Mouse (Mus musculus) cerebellum, adult 8-10 months (tissue): ENCODE measurements around the gene Atp6v0a1.
A peak's percentile ranks its signal among the peaks of the same experiment; 100 is the strongest.

Experiments used
- DNase-seq: peaks from one replicate; pipeline ENCODE4 v3.0.0; 2022

The Atp6v0a1 gene

DNA sequence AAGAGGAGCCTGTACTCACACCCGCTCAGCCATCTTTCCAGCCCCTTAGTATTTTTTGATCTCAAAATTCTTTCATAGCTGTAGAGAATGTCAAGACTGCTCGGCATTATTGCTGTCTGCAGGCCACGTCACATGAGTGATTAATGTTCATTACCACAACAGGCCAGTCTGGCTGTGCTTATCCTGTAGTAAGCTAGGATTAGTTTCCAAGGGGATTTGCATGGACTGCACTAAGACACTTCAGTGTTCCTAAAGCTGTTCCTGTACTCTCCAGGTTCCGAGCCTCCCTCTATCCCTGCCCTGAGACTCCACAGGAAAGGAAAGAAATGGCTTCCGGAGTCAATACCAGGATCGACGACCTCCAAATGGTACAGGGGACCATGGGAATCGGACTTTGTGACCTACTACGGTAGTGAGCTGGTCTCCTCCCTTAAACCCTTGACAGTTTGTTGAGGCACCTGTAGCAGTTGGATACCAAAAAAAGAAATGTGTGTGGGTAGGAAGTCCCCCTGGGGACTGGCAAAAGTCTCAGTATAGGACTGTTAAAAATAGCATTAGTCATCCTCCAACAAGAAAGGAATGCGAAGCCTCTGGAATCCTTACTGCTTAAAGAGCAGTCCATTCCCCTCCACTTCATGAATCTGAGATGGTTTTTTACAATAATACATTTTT is 21.0 kb downstream of the Atp6v0a1 start:
- DNase-seq: no peak

DNA sequence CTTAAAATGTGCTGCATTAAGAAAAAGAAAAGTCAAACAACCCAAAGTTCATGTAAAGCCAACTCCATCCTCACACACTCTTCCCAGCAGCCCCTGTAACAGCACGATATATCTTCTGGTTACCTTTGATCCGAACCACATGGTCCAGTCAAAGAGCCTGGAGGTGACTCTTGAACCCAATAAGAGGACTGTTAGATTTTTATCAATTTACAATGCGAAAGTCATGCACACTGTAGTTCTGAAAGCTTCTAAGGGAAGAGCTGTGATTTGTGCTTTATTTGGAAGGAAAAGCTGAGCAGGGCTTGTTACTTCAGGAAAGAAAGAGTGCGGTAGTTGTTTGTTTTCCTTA is 21.5 kb downstream of the Atp6v0a1 start:
- no peak for DNase-seq

DNA sequence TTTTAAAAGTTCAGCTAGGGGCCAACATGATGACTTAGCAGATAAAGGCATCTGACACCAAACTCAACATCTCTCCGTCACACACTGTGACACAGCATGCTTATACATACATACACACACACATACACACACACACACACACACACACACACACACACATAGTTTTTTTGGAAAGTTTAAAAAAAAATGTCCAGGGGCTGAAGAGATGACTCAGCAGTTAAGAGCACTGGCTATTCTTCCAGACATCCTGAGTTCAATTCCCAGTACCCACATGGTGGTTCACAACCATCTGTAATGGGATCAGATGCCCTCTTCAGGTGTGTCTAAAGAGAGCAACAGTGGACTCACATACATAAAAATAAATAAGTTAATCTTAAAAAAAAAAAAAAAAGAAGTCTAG is 22.2 kb downstream of the Atp6v0a1 start:
- no peak for DNase-seq

DNA sequence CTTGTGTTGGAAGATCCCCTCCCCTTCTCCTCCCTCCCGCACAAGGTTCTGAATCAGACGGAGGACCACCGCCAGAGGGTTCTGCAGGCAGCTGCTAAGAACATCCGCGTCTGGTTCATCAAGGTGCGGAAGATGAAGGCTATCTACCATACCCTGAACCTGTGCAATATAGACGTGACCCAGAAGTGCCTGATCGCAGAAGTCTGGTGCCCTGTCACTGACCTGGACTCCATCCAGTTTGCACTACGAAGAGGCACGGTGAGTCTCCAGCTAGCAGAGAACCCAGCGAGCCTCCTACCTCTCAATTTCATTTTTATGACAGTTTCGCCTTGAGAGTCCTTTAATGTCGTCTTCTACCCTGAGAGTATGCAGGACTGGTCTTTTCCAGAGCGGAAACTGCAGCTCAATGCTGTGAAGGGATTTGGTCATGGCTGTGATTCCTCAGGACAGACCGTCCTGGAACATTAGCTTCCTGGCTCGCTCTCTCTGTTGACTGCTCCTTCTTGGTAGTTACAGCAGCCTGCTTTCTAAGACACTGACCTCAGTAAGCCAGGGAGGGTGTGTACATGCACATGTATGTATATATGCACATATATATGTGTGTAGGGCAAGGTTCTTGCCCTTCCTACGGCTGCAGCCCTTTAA is 24.7 kb downstream of the Atp6v0a1 start:
- DNase-seq: no peak

DNA sequence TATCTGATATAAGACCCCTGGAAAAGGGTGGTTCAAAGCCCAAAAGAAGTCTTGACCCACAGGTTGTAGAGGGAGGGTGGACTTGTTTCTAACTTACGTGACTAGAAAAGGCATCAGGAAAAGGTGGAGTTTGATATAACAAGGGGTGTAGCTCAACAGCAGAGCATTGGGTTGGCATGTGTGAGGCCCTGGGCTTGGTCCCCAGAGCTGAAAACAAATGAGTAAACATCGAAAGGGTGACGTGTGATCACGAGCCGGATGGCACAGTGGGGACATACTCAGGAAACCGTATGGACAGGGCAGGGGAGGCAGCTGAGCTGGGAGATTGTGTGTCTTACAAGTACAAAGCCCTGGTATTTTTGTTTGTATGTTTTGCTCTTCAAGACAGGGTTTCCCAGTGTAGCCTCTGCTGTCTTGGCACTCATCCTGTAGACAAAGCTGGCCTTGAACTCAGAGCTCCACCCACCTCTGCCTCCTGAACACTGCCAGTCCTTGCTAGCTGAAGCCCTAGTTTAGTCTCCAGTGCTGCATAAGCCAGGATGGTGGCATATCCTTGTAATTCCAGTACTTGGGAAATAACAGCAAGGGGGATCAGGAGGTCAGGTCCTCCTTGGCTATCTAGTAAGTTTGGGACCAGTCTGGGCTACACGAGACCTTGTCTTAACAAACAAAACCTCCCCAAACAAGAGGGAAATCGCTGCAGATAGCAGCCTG is 25.5 kb downstream of the Atp6v0a1 start:
- no peak for DNase-seq

DNA sequence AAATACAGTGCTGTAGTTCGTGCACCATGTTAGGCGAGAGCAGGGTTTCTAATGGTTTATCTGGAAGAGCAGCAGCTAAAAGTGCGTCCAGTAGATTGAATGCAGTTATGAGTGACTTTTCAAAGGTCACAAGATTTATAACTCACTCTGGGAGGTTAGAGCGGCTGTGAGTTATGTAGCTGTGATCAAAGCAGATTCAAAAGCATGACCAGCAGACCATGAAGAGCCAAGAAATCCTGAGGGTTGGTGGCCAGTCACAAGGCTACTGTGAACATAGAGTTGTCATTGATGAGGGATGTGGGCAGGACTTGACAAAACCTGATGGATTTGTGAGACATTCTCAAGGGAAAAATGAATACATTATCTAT is 26.1 kb downstream of the Atp6v0a1 start:
- DNase-seq: no peak

DNA sequence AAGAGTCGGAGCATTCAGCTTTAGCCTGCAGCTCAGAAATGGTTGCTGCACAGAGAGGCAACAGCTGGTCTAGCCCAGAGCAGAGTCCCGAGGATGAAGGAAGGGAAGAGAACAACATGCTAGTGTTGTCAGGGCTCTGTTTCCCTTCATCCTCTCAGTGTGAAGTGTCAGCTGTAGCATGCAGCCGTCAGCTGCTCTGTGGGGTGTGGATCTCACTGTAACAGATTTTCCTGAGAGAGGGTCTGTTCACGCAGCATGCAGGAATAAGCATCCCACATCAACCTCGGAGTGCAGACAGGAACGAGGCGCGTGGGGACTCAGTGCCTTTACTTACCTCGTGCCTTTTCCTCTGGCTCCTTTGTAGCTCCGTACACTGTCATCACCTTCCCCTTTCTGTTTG is 28.5 kb downstream of the Atp6v0a1 start:
- no peak for DNase-seq

DNA sequence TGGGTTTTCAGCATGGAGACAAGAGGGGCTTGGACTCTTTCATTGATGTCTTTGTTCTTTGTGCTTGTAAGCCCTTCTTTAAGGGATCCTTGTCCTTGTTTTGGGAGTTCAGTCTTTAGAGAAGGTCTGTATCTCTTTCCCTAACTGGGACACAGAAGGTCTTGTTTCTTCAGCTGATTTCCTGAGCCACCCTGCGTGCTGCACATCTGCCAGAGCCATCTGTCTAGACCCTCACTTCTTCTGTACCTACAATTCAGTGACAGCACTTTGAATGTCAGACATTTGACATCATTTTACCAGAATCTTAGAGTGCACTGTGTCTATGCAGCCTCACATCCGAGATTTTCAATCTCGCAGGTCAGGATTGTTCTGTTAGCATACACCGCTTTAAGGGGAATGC is 36.6 kb downstream of the Atp6v0a1 start:
- no peak for DNase-seq

DNA sequence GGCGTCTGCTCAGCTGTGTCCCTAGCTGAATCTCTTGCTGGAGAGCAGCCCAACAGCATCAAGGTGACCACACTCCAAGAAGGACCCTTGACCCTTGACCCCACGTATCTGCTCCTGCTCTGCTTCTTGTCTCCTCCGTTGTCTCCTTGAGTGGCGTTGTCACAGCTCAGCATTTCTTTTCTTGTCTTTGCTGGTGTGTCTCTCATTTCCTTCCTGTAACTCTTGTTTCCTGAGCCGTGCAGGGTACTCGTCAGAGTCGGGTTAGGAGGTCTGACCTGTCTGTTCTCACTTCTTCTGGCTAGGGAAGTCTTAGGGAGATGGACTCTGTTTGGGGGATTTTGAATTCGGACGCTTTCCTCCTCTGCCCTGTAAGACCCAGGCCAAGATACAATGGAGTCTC is 37.2 kb downstream of the Atp6v0a1 start:
- DNase-seq: no peak

DNA sequence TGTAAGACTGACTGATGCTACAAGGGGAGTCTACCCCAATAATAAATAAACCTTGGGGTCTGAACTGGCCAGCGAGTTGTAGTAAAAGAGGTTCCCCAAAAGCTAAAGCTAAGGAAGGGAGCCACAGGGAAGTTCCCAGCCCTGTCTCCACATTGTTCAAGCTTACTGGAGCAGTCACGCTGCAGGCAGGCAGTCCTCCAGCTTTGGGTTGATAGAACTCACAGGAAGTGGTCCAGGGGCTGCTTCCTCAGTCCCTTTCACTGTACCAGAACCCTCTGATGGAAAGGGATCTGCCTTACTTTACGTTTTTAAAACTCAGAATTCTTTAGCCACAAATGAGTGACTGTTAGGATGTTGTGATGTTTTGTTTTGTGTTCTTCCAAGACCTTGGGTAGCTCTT is 38.2 kb downstream of the Atp6v0a1 start:
- no peak for DNase-seq

DNA sequence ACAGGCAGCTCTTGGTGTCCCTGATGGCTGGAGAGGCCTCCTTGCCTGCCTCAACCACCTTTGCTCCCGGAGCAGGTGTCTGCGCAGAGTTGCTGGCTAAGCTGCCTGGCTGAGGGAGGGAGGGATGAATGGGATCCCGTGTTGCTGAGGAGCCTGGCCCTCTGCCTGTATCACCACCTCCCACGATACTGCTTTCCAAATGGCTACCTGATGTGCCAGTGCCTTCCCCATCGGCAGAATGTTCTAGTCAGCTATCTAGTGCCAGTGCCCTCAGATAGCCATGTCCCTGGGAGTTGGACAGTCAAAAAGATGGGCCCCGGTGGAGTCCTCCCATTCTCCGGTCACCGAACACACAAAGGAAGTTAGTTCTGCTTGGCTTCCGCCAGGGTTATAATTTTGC is 41.1 kb downstream of the Atp6v0a1 start:
- DNase-seq: peak; percentile 62

DNA sequence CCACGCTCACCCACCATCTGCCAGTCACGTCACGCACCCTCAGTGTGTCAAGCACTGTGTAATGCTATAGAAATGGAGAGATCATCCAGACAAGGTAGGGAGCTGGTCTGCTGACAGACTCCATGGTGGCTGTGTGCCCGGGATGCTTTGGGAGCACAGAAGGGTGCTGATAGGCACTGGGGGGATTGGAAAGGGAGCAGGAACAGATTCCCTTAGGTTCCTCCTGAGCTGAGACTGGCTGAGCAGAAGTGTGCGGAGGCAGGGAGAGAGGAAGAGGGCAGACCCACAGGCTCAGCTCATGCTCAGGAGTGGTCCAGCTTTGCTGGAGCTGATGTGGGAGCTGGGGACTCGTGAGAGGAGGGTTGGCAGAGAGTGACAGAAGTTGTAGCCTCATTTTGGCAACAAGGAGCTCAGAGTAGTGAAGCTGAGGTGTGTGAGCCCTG is 41.8 kb downstream of the Atp6v0a1 start:
- DNase-seq: no peak

DNA sequence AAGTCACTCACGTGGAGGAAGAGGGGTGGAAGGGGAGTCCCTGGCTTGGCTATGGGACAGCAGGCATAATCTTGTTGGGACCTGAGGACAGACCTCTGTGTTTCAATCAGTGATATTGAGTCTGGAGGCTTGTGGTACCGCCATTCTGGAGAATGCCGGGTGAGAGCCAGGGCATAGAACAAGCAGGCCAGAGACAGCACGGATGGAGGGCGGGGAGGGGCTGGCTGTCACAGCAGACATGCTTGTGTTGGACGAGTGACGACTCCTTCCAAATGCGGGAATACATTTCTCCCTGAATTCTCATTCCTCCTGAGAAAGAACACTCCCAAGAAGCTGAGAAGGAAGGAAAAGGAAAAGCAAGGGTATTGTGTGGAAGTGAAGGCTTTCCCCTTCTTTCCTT is 42.4 kb downstream of the Atp6v0a1 start:
- DNase-seq: no peak

DNA sequence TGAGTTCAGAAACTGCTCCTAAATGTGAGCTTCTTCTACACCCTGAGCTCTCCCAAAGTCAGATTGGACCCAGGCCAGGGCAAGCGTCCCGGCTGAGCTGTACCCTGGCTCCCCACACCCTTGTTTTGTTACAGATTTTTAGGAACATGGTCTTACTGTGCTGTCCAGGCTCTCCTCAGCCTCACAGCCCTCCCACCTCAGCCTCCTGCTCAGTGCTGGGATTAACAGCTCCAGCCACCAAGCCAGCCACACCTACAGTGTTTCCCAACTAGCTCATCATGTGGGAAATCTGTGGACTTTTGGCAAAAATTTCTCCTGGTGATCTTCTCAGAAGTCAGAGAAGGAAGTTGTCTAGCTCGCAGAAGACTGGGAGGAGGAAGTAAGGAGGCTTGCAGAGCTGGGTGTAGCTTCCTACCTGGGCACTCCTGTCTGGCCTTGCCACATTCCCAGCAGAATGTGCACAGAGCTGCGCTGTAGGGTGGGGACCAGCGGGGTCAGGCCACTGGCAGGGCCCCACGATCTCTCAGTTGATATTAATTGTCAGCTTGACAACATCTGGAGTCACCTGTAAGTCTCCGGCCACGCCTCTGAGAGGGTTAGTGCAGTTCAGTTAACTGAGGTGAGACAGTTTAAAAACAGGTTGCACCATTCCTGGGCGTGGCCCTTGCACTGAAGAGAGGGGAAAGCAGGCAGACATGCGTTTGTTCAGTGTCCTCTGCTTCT is 43.7 kb downstream of the Atp6v0a1 start:
- DNase-seq: no peak

DNA sequence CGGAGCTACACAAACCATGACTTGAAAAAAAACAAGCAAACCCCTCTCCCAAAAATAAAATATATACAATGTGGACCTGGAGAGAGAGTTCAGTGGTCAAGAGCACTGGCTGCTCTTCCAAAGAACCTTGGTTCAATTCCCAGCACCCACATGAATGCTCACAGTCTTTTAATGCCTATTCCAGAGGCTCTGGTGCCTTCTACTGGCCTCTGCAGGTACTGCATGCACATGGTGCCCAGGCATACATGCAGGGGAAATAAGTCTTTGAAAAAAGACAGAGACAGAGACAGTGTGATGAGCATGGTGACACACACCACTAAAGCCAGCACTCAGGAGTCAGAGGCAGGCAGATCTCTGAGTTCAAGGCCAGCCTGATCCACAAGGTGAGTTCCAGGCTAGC is 44.7 kb downstream of the Atp6v0a1 start:
- DNase-seq: no peak

DNA sequence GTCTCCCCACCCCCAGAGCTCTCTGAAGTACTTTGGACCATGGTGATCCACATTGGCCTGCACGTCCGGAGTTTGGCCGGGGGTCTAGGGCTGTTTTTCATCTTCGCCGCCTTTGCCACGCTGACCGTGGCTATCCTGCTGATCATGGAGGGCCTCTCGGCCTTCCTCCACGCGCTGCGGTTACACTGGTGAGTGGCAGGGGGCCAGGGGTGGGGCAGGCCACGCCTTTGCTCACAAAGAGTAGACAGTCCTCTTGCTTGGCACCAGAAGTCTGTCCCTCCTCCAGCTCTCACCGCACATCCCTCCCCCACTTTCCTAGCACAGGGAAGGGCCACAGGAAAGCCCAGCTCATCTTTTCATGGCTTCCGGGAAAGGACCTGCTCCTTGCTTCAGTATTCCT is 46.2 kb downstream of the Atp6v0a1 start:
- no peak for DNase-seq

DNA sequence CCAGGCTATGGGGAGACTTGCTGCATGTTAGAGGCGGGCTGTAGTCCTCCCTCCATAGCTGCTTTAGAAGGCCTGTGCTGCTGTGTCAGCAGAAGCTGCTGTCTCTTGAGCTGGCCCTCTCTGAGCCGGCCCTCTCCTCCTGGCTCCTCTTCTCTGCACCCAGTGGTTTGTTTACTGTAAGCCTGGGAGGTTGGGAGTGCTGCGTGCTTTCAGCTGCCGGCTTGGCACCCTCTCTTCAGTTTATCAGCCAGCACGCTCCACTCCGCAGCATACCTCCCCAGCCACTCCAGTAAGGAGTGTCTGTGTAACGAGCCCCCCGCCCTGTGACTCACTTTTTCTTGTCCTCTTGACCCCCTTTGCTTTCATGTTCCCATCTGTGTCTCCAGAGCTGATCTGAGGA is 47.6 kb downstream of the Atp6v0a1 start:
- no peak for DNase-seq

DNA sequence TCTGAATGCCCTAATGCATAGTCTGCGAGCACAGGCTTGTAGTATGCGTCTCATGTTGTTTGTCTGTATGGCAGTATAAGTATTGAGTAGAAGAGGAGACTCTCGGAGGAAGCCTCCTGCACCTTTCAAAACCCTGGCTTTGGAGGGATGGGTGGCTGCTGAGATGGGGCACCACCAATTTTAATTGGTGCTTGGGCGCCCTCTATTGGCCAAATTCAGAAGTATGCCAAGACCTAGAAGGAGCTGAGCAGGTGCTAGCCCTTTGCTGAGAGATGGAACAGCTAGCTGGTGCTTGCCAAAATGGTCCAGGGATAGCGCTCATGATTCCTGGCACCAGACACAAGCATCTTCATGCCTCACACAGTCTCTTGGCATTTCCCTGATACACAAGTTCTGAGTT is 48.6 kb downstream of the Atp6v0a1 start:
- DNase-seq: peak; percentile 91

DNA sequence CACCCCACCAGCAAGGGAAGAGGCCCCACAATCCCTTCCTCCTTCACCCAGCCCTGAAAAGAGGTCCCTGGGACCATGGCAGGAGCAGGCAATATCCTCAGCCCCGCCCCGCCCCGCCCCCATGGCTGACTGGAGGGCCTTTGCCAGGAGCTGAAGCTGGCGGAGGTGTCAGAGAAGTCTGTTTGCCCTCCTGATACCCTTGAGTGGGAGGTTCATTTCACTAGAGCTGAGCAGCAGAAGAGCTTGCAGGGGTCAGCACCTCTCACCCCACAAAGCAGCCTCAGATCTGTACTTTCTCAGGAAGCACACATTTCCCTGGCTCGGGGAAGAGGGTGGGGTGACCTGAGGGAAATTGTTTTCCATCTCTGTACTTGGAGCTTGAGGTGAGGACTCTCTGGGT is 49.5 kb downstream of the Atp6v0a1 start:
- DNase-seq: no peak

DNA sequence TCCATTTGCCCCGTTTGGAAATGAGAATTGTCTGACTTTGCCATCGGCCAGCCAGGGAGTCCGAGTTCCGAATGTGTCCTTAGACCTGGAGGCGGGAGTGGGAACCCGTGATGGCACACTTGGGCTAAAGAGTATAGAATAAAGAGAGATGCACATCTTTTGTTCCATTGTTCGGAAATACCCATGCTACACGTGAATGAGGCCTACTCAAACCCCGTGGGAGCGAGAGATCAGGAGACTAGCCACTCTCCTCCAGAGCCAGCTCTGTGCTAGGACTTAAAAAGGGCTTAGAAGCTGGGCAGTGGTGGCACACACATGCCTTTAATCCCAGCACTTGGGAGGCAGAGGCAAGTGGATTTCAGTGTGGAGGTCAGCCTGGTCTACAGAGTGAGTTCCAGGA is 50.2 kb downstream of the Atp6v0a1 start:
- DNase-seq: no peak

DNA sequence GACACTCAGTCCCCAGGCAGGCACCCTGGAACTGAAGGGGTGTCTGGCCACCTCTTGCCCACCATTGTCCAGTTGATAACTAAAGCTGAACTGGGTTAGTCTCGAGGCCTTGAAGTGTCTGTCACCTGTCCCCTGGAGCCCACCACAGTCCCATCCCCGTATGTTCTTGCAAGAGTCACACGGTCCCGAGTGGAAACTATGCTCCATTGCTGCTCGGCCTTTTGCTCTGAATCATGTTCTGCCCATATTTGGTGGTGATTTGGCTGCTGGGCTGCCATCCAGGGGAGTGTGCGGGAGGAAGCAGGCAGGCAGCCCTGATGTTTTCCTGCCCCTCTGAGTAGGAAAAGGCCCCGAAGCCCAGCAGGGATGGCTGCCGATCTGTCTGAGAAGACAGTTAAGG is 50.9 kb downstream of the Atp6v0a1 start:
- DNase-seq: no peak

DNA sequence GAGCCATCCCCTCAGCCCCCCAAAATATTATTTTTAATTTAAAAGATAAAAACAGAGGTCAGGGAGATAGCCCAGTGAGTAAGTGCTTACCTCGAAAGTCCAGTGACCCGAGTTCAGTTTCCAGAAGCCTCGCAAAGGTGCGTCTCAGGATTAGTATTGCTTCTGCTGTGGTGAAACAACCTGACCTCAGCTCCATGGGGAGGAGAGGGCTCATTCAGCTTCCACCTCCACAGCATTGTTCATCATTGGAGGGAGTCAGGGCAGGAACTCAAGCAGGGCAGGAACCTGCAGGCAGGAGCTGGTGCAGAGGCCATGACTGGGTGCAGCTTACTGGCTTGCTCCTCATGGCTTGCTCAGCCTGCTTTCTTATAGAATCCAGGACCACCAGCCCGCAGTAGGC is 51.8 kb downstream of the Atp6v0a1 start:
- no peak for DNase-seq

DNA sequence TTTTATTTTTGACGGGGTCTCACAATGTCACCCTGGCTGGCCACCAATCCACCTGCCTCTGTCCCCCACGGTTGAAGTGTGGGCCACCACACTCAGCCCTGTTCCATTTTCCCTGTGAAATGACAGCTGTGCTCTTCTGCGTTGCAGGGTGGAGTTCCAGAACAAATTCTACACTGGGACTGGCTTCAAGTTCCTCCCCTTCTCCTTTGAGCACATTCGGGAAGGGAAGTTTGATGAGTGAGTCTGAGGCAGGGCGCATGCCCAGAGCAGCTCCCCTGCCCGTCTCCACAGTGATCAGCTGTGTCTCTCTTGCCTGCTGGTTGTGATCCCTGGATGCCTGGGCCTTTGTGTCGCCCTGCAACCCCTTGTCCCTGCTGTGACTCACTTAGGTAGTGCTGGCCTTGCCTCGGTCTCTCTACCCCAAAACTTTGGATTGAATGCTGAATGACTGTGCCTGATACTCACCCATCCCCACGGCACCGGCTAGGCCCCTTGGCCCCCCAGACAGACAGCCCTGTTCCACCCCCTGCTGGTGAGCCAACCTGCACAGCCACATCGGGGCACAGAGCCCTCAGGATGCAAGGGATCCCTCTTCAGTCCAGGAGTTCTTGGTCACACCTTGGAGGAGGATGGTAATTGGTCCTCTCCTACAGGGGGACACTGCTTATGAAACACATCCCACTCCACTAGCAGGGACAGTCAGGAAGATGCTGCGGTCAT is 53.1 kb downstream of the Atp6v0a1 start:
- no peak for DNase-seq
